Mouse (Mus musculus): ENCODE results near the gene Atf4. TPM values are rescaled to one million over a fixed set of nuclear protein-coding genes. Genes with fewer than 3 reads are reported as not detected.

The Atf4 gene
- total and polyA plus RNA-seq, 2 experiments from 2014 or later: 104 to 157 TPM

DNA sequence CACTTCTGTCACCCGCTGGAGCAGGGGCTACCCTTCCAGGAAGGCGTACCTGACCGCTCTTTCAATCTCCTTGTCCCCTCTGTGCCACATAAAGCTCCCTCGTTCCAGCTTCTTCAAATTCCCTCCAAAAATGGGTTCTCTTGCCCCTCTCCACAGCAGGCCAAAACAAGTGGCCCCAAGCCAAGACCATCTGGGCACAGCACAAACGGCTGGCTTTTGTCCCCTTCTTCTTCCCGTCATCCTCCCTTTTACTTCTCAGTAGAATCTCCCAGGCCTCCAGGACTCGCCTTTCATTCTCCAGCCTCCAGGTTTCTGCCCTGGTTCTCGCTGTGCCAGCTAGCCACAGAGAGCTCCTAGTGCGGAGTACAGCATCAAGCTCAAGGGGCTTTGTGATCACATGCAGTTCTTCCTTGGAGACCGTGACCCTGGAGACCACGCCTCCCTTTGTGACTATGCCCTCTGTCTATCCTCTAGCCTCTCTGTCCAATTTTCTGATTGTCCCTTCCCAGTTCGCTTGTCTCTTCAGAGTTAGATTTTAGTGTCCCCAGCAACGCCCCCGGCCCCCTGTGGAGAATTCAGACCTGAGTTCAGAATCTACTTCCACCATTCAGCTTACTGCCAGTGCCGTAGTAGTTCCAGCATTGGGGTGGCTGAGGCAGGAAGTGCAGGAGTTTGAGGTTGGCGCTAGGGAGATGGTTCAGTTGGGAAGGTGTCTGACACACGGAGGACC lies 26.7 kb upstream of the Atf4 start:
- Histone ChIP-seq H3K4me1 (ENCODE audit: insufficient read depth, low read length) (no peaks in the 10 kb centered on the region), H3K36me3 (ENCODE audit: insufficient read depth, low read length) (no peaks in the 10 kb centered on the region), H3K27me3 (ENCODE audit: insufficient read depth, low read length) (no peaks in the 10 kb centered on the region), H3K4me2 (ENCODE audit: low read depth, low read length) (no peak overlapping the region), H3K9me3 (ENCODE audit: low read length) (no peaks in the 10 kb centered on the region), H3K4me3 (ENCODE audit: low read length) (no peak overlapping the region), H3K9ac (replicated peaks; ENCODE audit: low read length) (no peak overlapping the region), H3K27ac (0 out of 2 replicates have a peak overlapping the region, but pooled peaks have one; percentile 2)
- DNase-seq (ENCODE audit: low spot score): peak; percentile 52
- TF ChIP-seq CTCF (IDR thresholded peaks at IDR 0.05; ENCODE audit: low read depth): no peak
- WGBS: 47% methylated on average over 17 of the region's 17 CpGs
- ATAC-seq: no peak

DNA sequence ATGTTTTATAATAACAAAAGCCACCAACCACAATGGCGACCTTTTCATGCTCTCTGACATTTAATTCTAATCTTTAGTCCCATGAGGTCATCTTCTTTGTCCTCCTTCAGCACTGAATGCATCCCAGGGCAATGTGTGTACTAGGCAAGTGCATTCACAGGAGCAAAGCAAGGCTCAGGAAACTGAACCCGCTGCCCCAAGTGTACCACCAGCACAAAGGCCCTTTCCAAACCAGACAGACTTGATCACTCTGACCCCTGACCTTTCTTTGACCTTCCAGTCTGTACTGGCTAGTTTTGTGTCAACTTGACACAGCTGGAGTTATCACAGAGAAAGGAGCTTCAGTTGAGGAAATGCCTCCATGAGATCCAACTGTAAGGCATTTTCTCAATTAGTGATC lies 22.7 kb upstream of the Atf4 start:
- no peak overlapping the region for H3K4me3 ChIP-seq (ENCODE audit: low read length)
- peaks cover 14% of the 10 kb centered on the region for H3K36me3 ChIP-seq (ENCODE audit: insufficient read depth, low read length)
- no peak overlapping the region for H3K4me2 ChIP-seq (ENCODE audit: low read depth, low read length)
- 30% methylated on average over 2 of the region's 2 CpGs for WGBS
- no peaks in the 10 kb centered on the region for H3K9me3 ChIP-seq (ENCODE audit: low read length)
- no peak overlapping the region for H3K9ac ChIP-seq (replicated peaks; ENCODE audit: low read length)
- H3K27ac ChIP-seq: no peak overlapping the region
- no peaks in the 10 kb centered on the region for H3K27me3 ChIP-seq (ENCODE audit: insufficient read depth, low read length)
- 0 out of 2 replicates have a peak, but pooled peaks cover 7% of the 10 kb centered on the region for H3K4me1 ChIP-seq (ENCODE audit: insufficient read depth, low read length)
- DNase-seq (ENCODE audit: low spot score) (no peak), ATAC-seq (no peak)
- no peak for TF ChIP-seq CTCF (IDR thresholded peaks at IDR 0.05; ENCODE audit: low read depth)

DNA sequence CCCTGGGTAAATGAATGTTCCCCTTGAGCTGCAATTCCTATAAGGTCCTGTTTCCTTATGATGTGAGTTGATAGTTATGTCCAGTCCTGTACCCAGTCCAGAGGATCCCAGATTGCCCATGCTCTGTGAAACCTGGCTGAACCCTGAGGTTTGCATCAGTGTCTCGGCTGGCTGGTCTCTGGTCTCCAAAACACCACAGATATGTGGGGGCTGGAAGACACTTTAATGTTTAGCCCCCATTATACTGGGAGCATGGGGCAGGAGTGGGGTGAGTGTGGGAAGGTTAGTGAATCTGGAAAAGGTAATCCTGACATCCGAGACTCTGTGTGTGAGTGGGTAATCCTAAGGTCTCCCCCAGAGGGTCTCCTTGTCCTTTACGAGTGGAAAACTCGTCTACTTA lies 21.9 kb upstream of the Atf4 start:
- Histone ChIP-seq H3K9me3 (ENCODE audit: low read length) (no peaks in the 10 kb centered on the region), H3K27me3 (ENCODE audit: insufficient read depth, low read length) (no peaks in the 10 kb centered on the region), H3K36me3 (ENCODE audit: insufficient read depth, low read length) (peaks cover 17% of the 10 kb centered on the region), H3K4me1 (ENCODE audit: insufficient read depth, low read length) (0 out of 2 replicates have a peak, but pooled peaks cover 7% of the 10 kb centered on the region), H3K9ac (replicated peaks; ENCODE audit: low read length) (0 out of 2 replicates have a peak overlapping the region, but pooled peaks have one; percentile 89), H3K4me3 (ENCODE audit: low read length) (no peak overlapping the region), H3K27ac (peak overlapping the region; percentile 92; the same call in 1 of the 2 replicates), H3K4me2 (ENCODE audit: low read depth, low read length) (peak overlapping the region; percentile 95)
- DNase-seq (ENCODE audit: low spot score) (no peak), ATAC-seq (no peak)
- WGBS: 51% methylated on average over 4 of the region's 4 CpGs
- TF ChIP-seq CTCF (IDR thresholded peaks at IDR 0.05; ENCODE audit: low read depth): no peak

DNA sequence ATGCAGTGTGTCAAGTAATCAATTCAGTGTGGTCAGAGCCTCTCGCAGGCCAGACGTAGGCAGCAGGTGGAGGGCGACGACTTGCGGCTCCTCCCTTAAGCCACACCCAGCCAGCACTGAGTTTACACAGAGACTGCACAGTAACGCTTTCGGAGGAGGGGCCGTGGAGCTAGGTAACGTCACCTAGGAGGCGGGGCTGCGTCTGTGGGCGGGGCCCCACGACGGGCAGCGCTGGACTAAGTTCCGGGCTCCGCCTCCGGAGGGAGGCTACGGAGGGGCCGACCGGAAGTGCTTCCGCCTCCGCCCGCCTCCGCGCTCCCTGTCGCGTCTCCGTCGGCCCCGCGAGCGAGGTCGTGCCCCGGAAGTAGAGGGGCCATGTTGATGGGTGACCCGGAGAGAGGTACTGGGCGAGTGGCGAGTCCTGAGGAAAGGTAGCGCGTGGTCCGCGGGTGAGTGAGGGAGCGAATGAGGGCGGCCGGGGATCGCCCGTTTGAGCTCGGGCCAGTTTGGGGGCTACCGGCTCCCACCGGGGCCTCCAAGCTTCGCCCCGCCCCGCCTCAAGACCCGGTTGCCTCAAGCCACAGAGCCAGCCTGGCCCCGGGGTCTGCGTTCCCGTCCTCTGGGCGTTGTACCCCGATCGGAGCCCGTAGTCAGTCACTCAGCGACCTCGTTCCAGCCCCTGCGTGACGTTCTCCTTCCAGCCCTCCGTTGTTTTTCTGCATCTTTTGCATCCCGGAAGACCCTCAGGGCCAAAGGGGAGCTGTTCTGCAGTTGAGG lies 21.1 kb upstream of the Atf4 start, which contains the start of gene Mief1:
TSS of gene Mief1 (plus strand) at position 286 of the 777 bp plus-strand sequence.
- ATAC-seq (peak; percentile 97), DNase-seq (ENCODE audit: low spot score) (peak; percentile 98)
- Histone ChIP-seq H3K9me3 (ENCODE audit: low read length) (no peaks in the 10 kb centered on the region), H3K27ac (peak within 1 kb of the TSS; percentile 92), H3K9ac (replicated peaks; ENCODE audit: low read length) (peak within 1 kb of the TSS; percentile 89), H3K4me2 (ENCODE audit: low read depth, low read length) (peak within 1 kb of the TSS; percentile 95), H3K36me3 (ENCODE audit: insufficient read depth, low read length) (peaks cover 25% of the 10 kb centered on the region), H3K27me3 (ENCODE audit: insufficient read depth, low read length) (no peaks in the 10 kb centered on the region), H3K4me3 (ENCODE audit: low read length) (peak within 1 kb of the TSS; percentile 90), H3K4me1 (ENCODE audit: insufficient read depth, low read length) (0 out of 2 replicates have a peak, but pooled peaks cover 7% of the 10 kb centered on the region)
- WGBS: under 1% methylated on average over 59 of the region's 67 CpGs
- peak; percentile 2; the same call in 1 of the 2 replicates for TF ChIP-seq CTCF (IDR thresholded peaks at IDR 0.05; ENCODE audit: low read depth)

DNA sequence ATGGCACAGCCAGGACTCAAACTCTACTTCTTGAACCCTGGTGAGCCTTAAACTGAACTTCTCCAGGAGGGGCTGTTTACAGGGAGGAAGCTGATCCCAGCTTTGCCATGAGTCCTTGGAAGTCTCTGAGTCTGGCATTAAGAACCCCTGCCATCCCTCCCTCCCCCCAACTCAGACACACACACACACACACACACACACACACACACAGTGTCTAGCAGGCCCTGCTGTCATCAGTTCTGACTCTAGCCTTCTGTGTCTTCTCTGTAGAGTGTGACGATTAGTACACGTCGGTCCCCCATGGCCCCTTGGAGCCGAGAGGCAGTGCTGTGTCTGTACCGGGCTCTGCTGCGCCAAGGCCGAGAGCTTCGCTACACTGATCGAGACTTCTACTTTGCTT lies 19.4 kb upstream of the Atf4 start, which contains the start of gene AC140267.1:
TSS of gene AC140267.1 (plus strand) at position 301 of the 400 bp plus-strand sequence.
- peak within 1 kb of the TSS; percentile 89; the same call in 1 of the 2 replicates for H3K9ac ChIP-seq (replicated peaks; ENCODE audit: low read length)

DNA sequence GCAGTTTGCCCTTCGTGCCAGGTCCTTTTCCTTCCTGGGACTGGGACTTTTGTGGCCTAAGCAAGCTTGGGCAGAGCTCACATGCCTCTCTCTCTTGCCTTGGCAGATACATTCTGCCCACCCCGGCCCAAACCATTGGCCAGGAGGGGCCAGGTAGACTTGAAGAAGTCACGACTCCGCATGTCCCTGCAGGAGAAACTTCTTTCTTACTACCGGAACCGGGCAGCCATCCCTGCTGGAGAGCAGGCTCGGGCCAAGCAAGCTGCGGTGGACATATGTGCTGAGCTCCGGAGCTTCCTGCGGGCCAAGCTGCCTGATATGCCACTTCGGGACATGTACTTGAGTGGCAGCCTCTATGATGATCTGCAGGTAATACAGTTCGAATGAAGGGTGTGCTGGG lies 6.8 kb upstream of the Atf4 start:
- Histone ChIP-seq H3K4me1 (ENCODE audit: insufficient read depth, low read length) (no peaks in the 10 kb centered on the region), H3K4me2 (ENCODE audit: low read depth, low read length) (no peak overlapping the region), H3K4me3 (ENCODE audit: low read length) (no peak overlapping the region), H3K27ac (no peak overlapping the region), H3K9me3 (ENCODE audit: low read length) (no peaks in the 10 kb centered on the region), H3K27me3 (ENCODE audit: insufficient read depth, low read length) (no peaks in the 10 kb centered on the region), H3K36me3 (ENCODE audit: insufficient read depth, low read length) (peaks cover 43% of the 10 kb centered on the region), H3K9ac (replicated peaks; ENCODE audit: low read length) (no peak overlapping the region)
- DNase-seq (ENCODE audit: low spot score) (no peak), ATAC-seq (no peak)
- TF ChIP-seq CTCF (IDR thresholded peaks at IDR 0.05; ENCODE audit: low read depth): no peak
- WGBS: 95% methylated on average over 12 of the region's 12 CpGs

More for the DNA sequence above, 19.4 kb upstream of the Atf4 start, which contains the start of gene AC140267.1:
- no peak for TF ChIP-seq CTCF (IDR thresholded peaks at IDR 0.05; ENCODE audit: low read depth)
- no peaks in the 10 kb centered on the region for H3K27me3 ChIP-seq (ENCODE audit: insufficient read depth, low read length)
- H3K4me1 ChIP-seq (ENCODE audit: insufficient read depth, low read length): 0 out of 2 replicates have a peak, but pooled peaks cover 7% of the 10 kb centered on the region
- H3K36me3 ChIP-seq (ENCODE audit: insufficient read depth, low read length): peaks cover 29% of the 10 kb centered on the region
- peak within 1 kb of the TSS; percentile 90 for H3K4me3 ChIP-seq (ENCODE audit: low read length)
- WGBS: 95% methylated on average over 9 of the region's 9 CpGs
- DNase-seq (ENCODE audit: low spot score) (no peak), ATAC-seq (no peak)
- no peak within 1 kb of the TSS for H3K27ac ChIP-seq
- no peaks in the 10 kb centered on the region for H3K9me3 ChIP-seq (ENCODE audit: low read length)
- peak within 1 kb of the TSS; percentile 95 for H3K4me2 ChIP-seq (ENCODE audit: low read depth, low read length)

Data from hindbrain, postnatal 0 days (tissue).